Mouse (Mus musculus): ENCODE measurements around the gene Olfr1228. TPM values are rescaled to one million over a fixed set of nuclear protein-coding genes. Genes with fewer than 3 reads are reported as not detected.

The Olfr1228 gene
- polyA plus RNA-seq (2015; fragmentation: Nextera tagmentation; extraction: Ambion mirVana): not detected in 2 replicates

GRCm38 (mm10) chr2:89253962-89254361 is at the start of gene Olfr1228:
Gene Olfr1228 (minus strand): TSS chr2:89254062.
- Histone ChIP-seq H3K27me3 (no peaks in the 10 kb centered on the region), H3K4me3 (no peak within 1 kb of the TSS), H3K4me1 (replicated peaks) (no peaks in the 10 kb centered on the region), H3K9me3 (no peaks in the 10 kb centered on the region), H3K9ac (no peak within 1 kb of the TSS), H3K27ac (no peak within 1 kb of the TSS), H3K36me3 (no peaks in the 10 kb centered on the region), H3K4me2 (no peak within 1 kb of the TSS)
- ATAC-seq (ENCODE audit: low FRiP score): no peak

GRCm38 (mm10) chr2:89297168-89297567 is 43.3 kb upstream of the Olfr1228 start, which contains the start of gene Olfr1230:
Gene Olfr1230 (minus strand): TSS chr2:89297268.
- no peaks in the 10 kb centered on the region for H3K9me3 ChIP-seq
- H3K4me1 ChIP-seq (replicated peaks): no peaks in the 10 kb centered on the region
- no peak within 1 kb of the TSS for H3K27ac ChIP-seq
- WGBS: 95% methylated on average over 1 of the region's 1 CpGs
- H3K27me3 ChIP-seq: no peaks in the 10 kb centered on the region
- no peak within 1 kb of the TSS for H3K4me2 ChIP-seq
- no peak within 1 kb of the TSS for H3K4me3 ChIP-seq
- no peak for ATAC-seq (ENCODE audit: low FRiP score)
- no peaks in the 10 kb centered on the region for H3K36me3 ChIP-seq
- no peak within 1 kb of the TSS for H3K9ac ChIP-seq

- Histone ChIP-seq H3K4me3 (no peak within 1 kb of the TSS), H3K4me2 (no peak within 1 kb of the TSS), H3K27me3 (no peaks in the 10 kb centered on the region), H3K9me3 (no peaks in the 10 kb centered on the region), H3K4me1 (replicated peaks) (no peaks in the 10 kb centered on the region), H3K9ac (no peak within 1 kb of the TSS), H3K36me3 (no peaks in the 10 kb centered on the region), H3K27ac (no peak within 1 kb of the TSS)
- 81% methylated on average over 2 of the region's 2 CpGs for WGBS
- no peak for ATAC-seq (ENCODE audit: low FRiP score)
Observed at GRCm38 (mm10) chr2:89287914-89288313, 34.1 kb upstream of the Olfr1228 start, which contains the start of gene Olfr1229. Gene Olfr1229 (minus strand): TSS chr2:89288014.

GRCm38 (mm10) chr2:89199948-89200347 is 53.9 kb downstream of the Olfr1228 start, which contains the start of gene Olfr1226:
Gene Olfr1226 (minus strand): TSS chr2:89200048.
- no peaks in the 10 kb centered on the region; the same call in 1 of the 2 replicates for H3K9me3 ChIP-seq
- no peaks in the 10 kb centered on the region for H3K36me3 ChIP-seq
- H3K4me2 ChIP-seq: no peak within 1 kb of the TSS
- no peak within 1 kb of the TSS for H3K4me3 ChIP-seq
- no peaks in the 10 kb centered on the region for H3K27me3 ChIP-seq
- ATAC-seq (ENCODE audit: low FRiP score): no peak
- no peaks in the 10 kb centered on the region for H3K4me1 ChIP-seq (replicated peaks)
- H3K9ac ChIP-seq: no peak within 1 kb of the TSS
- WGBS: 64% methylated on average over 2 of the region's 2 CpGs
- H3K27ac ChIP-seq: no peak within 1 kb of the TSS

Other genes starting within 250 kb of the Olfr1228 start
- not detected in 2 replicates for gene Olfr1215, start 247.1 kb downstream of the Olfr1228 start, polyA plus RNA-seq (2015; fragmentation: Nextera tagmentation; extraction: Ambion mirVana)
- not detected in 2 replicates for gene Olfr1216, start 235.7 kb downstream of the Olfr1228 start, polyA plus RNA-seq (2015; fragmentation: Nextera tagmentation; extraction: Ambion mirVana)
- gene Olfr1217, start 222.0 kb downstream of the Olfr1228 start, polyA plus RNA-seq (2015; fragmentation: Nextera tagmentation; extraction: Ambion mirVana): not detected in 2 replicates
- not detected in 2 replicates for gene Olfr1218, start 192.9 kb downstream of the Olfr1228 start, polyA plus RNA-seq (2015; fragmentation: Nextera tagmentation; extraction: Ambion mirVana)
- gene Olfr1219, start 170.5 kb downstream of the Olfr1228 start, polyA plus RNA-seq (2015; fragmentation: Nextera tagmentation; extraction: Ambion mirVana): not detected in 2 replicates
- not detected in 2 replicates for gene Olfr1220, start 147.2 kb downstream of the Olfr1228 start, polyA plus RNA-seq (2015; fragmentation: Nextera tagmentation; extraction: Ambion mirVana)
- gene Olfr1221, start 136.8 kb downstream of the Olfr1228 start, polyA plus RNA-seq (2015; fragmentation: Nextera tagmentation; extraction: Ambion mirVana): not detected in 2 replicates
- gene Olfr1222, start 121.0 kb downstream of the Olfr1228 start, polyA plus RNA-seq (2015; fragmentation: Nextera tagmentation; extraction: Ambion mirVana): not detected in 2 replicates
- gene Olfr1223, start 102.5 kb downstream of the Olfr1228 start, polyA plus RNA-seq (2015; fragmentation: Nextera tagmentation; extraction: Ambion mirVana): not detected in 2 replicates
- not detected in 2 replicates for gene Olfr1224-ps1, start 90.0 kb downstream of the Olfr1228 start, polyA plus RNA-seq (2015; fragmentation: Nextera tagmentation; extraction: Ambion mirVana)
- gene Olfr1225, start 79.4 kb downstream of the Olfr1228 start, polyA plus RNA-seq (2015; fragmentation: Nextera tagmentation; extraction: Ambion mirVana): not detected in 2 replicates
- gene Olfr1226, start 54.0 kb downstream of the Olfr1228 start, polyA plus RNA-seq (2015; fragmentation: Nextera tagmentation; extraction: Ambion mirVana): not detected in 2 replicates
- gene Olfr1229, start 34.0 kb upstream of the Olfr1228 start, polyA plus RNA-seq (2015; fragmentation: Nextera tagmentation; extraction: Ambion mirVana): not detected in 2 replicates
- gene Olfr1230, start 43.2 kb upstream of the Olfr1228 start, polyA plus RNA-seq (2015; fragmentation: Nextera tagmentation; extraction: Ambion mirVana): not detected in 2 replicates
- gene Olfr1231, start 53.0 kb upstream of the Olfr1228 start, polyA plus RNA-seq (2015; fragmentation: Nextera tagmentation; extraction: Ambion mirVana): not detected in 2 replicates
- gene Olfr1232, start 75.6 kb upstream of the Olfr1228 start, polyA plus RNA-seq (2015; fragmentation: Nextera tagmentation; extraction: Ambion mirVana): not detected in 2 replicates
- gene Olfr1233, start 88.3 kb upstream of the Olfr1228 start, polyA plus RNA-seq (2015; fragmentation: Nextera tagmentation; extraction: Ambion mirVana): not detected in 2 replicates
- gene Olfr1234, start 110.8 kb upstream of the Olfr1228 start, polyA plus RNA-seq (2015; fragmentation: Nextera tagmentation; extraction: Ambion mirVana): not detected in 2 replicates
- gene Olfr1238, start 155.6 kb upstream of the Olfr1228 start, polyA plus RNA-seq (2015; fragmentation: Nextera tagmentation; extraction: Ambion mirVana): not detected in 2 replicates
- not detected in 2 replicates for gene Olfr1239, start 166.3 kb upstream of the Olfr1228 start, polyA plus RNA-seq (2015; fragmentation: Nextera tagmentation; extraction: Ambion mirVana)
- not detected in 2 replicates for gene Olfr1240, start 188.9 kb upstream of the Olfr1228 start, polyA plus RNA-seq (2015; fragmentation: Nextera tagmentation; extraction: Ambion mirVana)
- gene Olfr1241, start 233.1 kb upstream of the Olfr1228 start, polyA plus RNA-seq (2015; fragmentation: Nextera tagmentation; extraction: Ambion mirVana): not detected in 2 replicates
- not detected in 2 replicates for gene Olfr1242, start 244.3 kb upstream of the Olfr1228 start, polyA plus RNA-seq (2015; fragmentation: Nextera tagmentation; extraction: Ambion mirVana)

All from hindbrain, embryonic 13.5 days (tissue).